Mouse (Mus musculus) liver, embryonic 14.5 days (tissue): Measurements from ENCODE around the gene Ctdnep1.

Source experiments
- CTCF ChIP-seq: IDR thresholded peaks from 2 replicates; pipeline ENCODE4 v1.5.1; 2016; ENCODE audit warnings: antibody characterized with exemption, low read depth, control low read depth
- EP300 ChIP-seq: IDR thresholded peaks from 2 replicates; pipeline ENCODE4 v1.6.1; 2016; ENCODE audit warnings: antibody characterized with exemption, low read depth

GRCm38 (mm10) chr11:70015677-70016076, 34.7 kb downstream of the Ctdnep1 start:
- TF ChIP-seq CTCF (no peak), EP300 (no peak)
